Mouse (Mus musculus) forelimb bud, embryonic 11.5 days (tissue): ENCODE results near the gene Ube4a.

Source experiments
- DNase-seq: peaks from one replicate; pipeline ENCODE4 v3.0.0-alpha.2; 2012; ENCODE audit warnings: low read depth, low spot score

Ube4a gene

GRCm38 (mm10) chr9:44965126-44965832 lies at the start of gene Ube4a:
TSS of gene Ube4a (minus strand) at chr9:44965600.
- DNase-seq = peak; percentile 99

- no peak for DNase-seq
Observed at GRCm38 (mm10) chr9:45014879-45015278, 49.5 kb upstream of the Ube4a start.

GRCm38 (mm10) chr9:45011291-45011690 lies 45.9 kb upstream of the Ube4a start:
- no peak for DNase-seq

GRCm38 (mm10) chr9:45010461-45010860 lies 45.1 kb upstream of the Ube4a start:
- DNase-seq = no peak

GRCm38 (mm10) chr9:45009180-45010078 lies 44.0 kb upstream of the Ube4a start, which contains the start of gene Cd3e:
TSS of gene Cd3e (minus strand) at chr9:45009627.
- DNase-seq = no peak

- DNase-seq = no peak
Observed at GRCm38 (mm10) chr9:45008342-45008741, 42.9 kb upstream of the Ube4a start.

- DNase-seq = no peak
Observed at GRCm38 (mm10) chr9:45007404-45007803, 42.0 kb upstream of the Ube4a start.

- DNase-seq = no peak
Observed at GRCm38 (mm10) chr9:45000249-45000648, 34.8 kb upstream of the Ube4a start.

GRCm38 (mm10) chr9:44999776-45000175 lies 34.4 kb upstream of the Ube4a start:
- no peak for DNase-seq

- DNase-seq = no peak
Observed at GRCm38 (mm10) chr9:44999171-44999570, 33.8 kb upstream of the Ube4a start.

GRCm38 (mm10) chr9:44998138-44998537 lies 32.7 kb upstream of the Ube4a start:
- no peak for DNase-seq

- DNase-seq = no peak
Observed at GRCm38 (mm10) chr9:44996590-44996989, 31.2 kb upstream of the Ube4a start.

GRCm38 (mm10) chr9:44994962-44995361 lies 29.6 kb upstream of the Ube4a start:
- no peak for DNase-seq

GRCm38 (mm10) chr9:44993268-44993667 lies 27.9 kb upstream of the Ube4a start:
- no peak for DNase-seq

- no peak for DNase-seq
Observed at GRCm38 (mm10) chr9:44992271-44992670, 26.9 kb upstream of the Ube4a start.

- no peak for DNase-seq
Observed at GRCm38 (mm10) chr9:44991821-44992220, 26.4 kb upstream of the Ube4a start.

GRCm38 (mm10) chr9:44986976-44987375 lies 21.6 kb upstream of the Ube4a start:
- DNase-seq = peak; percentile 17

GRCm38 (mm10) chr9:44986242-44986781 lies 20.9 kb upstream of the Ube4a start:
- no peak for DNase-seq

GRCm38 (mm10) chr9:44985721-44986161 lies 20.3 kb upstream of the Ube4a start:
- no peak for DNase-seq

GRCm38 (mm10) chr9:44983001-44983400 lies 17.6 kb upstream of the Ube4a start:
- no peak for DNase-seq

GRCm38 (mm10) chr9:44982531-44982930 lies 17.1 kb upstream of the Ube4a start:
- DNase-seq = no peak

- no peak for DNase-seq
Observed at GRCm38 (mm10) chr9:44982081-44982480, 16.7 kb upstream of the Ube4a start.
